Mouse (Mus musculus): Measurements from ENCODE around the gene Acad11.

- TF ChIP-seq CTCF (conservative IDR thresholded peaks at IDR 0.05; ENCODE audit: insufficient read depth, insufficient read length, low read depth, low read length) (no peak), POLR2A (IDR thresholded peaks at IDR 0.05; ENCODE audit: low read depth, low read length) (no peak)
Observed at GRCm38 (mm10) chr9:104014526-104014925, 48.7 kb upstream of the Acad11 start.
